Mouse (Mus musculus): ENCODE measurements around the gene Fam167b. TPM values are rescaled to one million over a fixed set of nuclear protein-coding genes. Genes with fewer than 3 reads are reported as not detected.

Gene Fam167b
- total RNA-seq (2021) = not detected
- long read RNA-seq, experiment 1 = 0 reads
- long read RNA-seq, experiment 2 = 0 reads

GRCm38 (mm10) chr4:129578466-129578865, at the start of gene Fam167b:
Fam167b (minus strand) TSS chr4:129578549.
- intact Hi-C loops (cut with DNase I) = no loop called here
- peak in 1 of 2 experiments; percentile 21 for DNase-seq (ENCODE audit: low spot score in 2 of 2)

DNA sequence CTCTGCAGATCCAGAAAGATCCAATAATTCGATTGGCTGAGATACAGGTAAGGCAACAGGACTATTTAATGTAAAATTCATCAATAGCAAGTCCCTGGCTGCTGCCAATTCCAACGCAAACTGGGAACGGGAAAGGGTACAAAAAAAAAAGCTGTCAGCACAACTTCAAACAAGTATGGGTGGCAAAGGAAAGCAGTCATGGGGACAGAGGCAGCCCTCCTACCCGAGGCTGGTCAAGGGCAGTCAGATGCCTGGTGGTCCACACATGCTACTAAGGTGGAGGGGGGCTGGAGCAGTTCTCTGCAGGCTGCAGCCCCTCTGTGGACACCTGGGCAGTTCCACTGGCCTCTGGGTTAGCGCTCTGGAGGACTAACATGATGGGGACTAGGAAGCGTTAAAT, 47.7 kb upstream of the Fam167b start:
- intact Hi-C loops (cut with DNase I) = no loop called here
- no peak for DNase-seq (ENCODE audit: low spot score in 2 of 2)

DNA sequence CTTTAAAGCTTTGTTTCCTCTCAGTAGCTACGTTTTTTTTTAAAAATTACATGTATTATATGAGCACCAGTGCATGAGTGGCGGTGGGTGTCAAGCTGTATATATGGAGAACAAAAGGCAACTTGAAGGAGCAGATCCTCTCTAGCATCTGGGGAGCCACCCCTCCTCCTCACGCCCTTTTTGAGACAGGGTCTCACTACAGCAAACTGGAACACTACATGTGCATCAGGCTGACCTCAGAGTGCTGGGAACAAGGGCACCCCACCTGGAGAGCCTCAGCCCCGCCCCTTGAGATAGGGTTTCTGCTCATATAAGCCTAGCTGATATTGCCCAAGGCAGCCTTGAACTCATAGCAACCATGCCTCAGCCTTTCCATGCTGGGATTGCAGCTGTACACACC, 47.1 kb upstream of the Fam167b start:
- intact Hi-C loops (cut with DNase I) = loop anchor here (2.0 kb wide), 1 partner anchor 15 kb away; the partner anchor contains the start of gene Txlna
- no peak for DNase-seq (ENCODE audit: low spot score in 2 of 2)

DNA sequence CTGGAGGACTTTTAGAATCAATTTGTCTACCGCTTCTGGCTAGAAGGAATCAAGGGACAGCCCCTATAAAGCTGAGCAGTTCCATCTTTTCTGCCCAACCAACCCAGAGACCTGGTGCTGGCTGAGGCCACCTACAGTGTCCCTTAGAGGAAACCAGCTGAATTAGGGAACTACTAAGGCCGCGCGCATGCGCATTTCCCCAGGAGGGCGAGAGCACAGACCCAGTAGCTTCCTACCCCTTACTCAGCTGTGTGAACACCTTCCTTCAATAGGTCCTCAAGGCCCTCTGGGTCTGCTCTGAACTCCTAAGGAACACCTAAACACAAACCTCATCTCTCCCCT, 46.7 kb upstream of the Fam167b start:
- DNase-seq (ENCODE audit: low spot score in 2 of 2) = peak; percentile 68 to 74
- intact Hi-C loops (cut with DNase I) = loop anchor here (2.0 kb wide), 1 partner anchor 16 kb away; the partner anchor contains the start of gene Txlna

DNA sequence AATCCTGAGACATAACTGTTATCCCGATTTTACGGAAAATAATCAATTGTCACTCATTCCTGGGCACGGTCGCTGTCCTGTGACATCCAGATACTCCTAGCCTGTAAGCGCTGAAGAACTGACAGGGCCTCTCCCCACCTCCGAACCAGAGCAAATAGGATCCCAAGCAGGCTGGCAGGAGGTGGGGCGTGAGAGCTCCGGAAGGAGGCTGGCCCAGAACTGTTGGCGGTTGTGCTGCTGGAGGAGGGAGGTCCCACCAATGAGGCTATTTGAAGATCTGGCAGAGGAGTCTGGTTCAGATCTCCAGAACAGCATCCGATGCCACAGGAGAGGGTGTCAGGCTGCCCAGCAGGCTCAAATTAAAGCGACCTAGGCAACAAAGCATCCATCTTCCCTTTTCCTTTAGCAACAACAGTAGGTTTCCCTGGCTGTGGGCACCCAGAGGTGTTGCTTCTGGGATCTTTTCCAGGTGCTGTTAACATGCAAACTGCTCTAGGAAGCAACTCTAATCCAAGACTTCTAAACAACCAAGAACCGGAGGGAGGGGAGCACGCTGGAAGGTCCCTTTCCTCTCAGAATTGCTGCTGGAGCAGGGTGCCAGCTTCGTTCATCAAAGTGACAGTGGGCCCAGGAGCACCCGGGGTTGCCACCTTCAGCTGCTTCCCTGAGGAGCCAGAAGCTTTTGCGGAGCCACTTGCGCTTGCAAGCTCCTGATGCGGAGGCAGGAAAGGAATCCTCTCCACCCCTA, 46.1 kb upstream of the Fam167b start:
- intact Hi-C loops (cut with DNase I) = loop anchor here (2.0 kb wide), 1 partner anchor 16 kb away; the partner anchor contains the start of gene Txlna
- peak; percentile 89 to 96 for DNase-seq (ENCODE audit: low spot score in 2 of 2)

GRCm38 (mm10) chr4:129623681-129624091, 45.3 kb upstream of the Fam167b start, which contains the start of gene Ccdc28b:
Ccdc28b (minus strand) TSS chr4:129623947.
- intact Hi-C loops (cut with DNase I) = loop anchor here (2.0 kb wide), 1 partner anchor 17 kb away; the partner anchor contains the start of gene Txlna
- DNase-seq (ENCODE audit: low spot score in 2 of 2) = peak; percentile 61 to 73

DNA sequence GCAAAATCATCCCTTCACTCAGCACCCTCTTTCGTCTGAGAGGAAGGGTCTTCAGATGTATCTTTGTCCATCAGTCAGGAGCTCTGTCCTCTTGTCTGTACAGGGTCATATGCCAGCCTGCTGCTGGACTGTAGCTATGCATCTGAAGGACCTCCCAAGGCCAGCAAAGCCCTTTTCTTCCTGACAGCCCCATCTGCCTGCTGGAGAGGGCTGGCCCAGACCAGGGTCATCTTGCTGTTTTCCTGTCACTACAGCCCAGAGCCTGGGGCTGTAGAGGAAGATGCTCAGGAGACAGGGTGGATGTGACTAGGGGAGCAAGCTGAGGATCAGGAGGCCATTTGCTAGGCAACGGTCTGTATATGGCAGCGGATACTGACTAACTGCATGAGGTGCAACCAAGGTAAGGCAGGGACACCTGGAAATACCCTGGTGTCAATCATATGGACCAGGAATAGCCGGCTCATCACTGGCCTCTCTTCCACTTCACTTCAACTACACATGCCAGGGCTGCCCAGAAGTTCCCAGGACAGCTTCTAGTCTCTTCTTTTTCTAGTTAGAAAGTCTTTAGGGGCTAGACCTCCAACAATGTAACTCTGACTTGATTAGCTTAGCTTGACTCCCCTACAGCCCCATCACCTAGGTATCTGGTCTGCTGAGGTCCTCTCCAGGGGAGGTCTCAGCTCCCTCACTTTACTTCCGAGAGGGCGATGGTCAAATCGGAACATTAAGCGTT, 44.6 kb upstream of the Fam167b start:
- intact Hi-C loops (cut with DNase I) = no loop called here
- no peak for DNase-seq (ENCODE audit: low spot score in 2 of 2)

- intact Hi-C loops (cut with DNase I) = no loop called here
- DNase-seq (ENCODE audit: low spot score in 2 of 2) = no peak
Measured at GRCm38 (mm10) chr4:129622120-129622802, 43.9 kb upstream of the Fam167b start.

- DNase-seq (ENCODE audit: low spot score in 2 of 2) = no peak
- intact Hi-C loops (cut with DNase I) = no loop called here
Measured at GRCm38 (mm10) chr4:129621283-129621841, 43.0 kb upstream of the Fam167b start.

DNA sequence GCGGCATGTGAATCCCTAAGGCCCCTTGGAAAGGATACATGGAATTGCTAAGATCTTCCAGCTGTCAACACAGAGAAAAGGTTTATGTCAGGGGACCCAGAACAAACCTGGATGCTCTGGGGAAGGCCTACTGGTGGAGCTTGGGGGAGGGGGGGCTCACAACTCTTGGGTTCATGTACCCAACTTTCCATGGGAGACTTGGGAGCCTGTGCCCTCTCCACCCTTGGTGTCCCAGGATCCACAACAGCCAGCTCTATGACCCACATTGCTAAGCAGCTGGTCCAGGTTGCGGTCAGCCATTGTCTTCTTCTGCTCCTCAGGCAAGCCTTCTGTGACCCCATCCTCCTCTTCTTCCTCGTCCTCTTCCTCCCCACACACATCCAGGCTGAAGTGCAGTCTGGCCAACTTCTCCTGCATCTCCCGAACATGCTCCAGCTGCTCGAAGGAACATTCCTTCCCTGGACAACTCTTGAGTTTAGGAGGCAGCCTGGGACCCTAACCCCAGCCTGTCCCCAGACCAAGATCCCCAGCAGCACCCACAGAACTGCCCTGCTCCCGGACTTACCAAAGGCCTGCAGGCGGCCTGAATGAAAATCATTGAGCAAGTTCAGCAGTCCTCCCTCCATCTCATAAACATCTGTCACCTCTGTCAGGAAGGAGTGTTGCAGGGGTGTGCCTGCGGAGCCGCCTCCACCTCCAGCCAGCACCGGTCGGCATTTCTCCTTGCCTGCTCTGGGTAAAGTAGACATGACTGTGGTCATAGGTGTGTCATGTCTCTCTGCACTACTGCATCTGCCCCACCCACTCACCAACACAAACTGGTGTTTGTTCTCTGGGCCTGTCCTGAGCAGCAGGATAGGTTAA, 42.3 kb upstream of the Fam167b start:
- intact Hi-C loops (cut with DNase I) = no loop called here
- DNase-seq (ENCODE audit: low spot score in 2 of 2) = no peak

GRCm38 (mm10) chr4:129618786-129619691, 40.7 kb upstream of the Fam167b start, which contains the start of gene Iqcc:
Iqcc (minus strand) TSS chr4:129619099.
- intact Hi-C loops (cut with DNase I) = no loop called here

GRCm38 (mm10) chr4:129618031-129618430, 39.7 kb upstream of the Fam167b start:
- no peak for DNase-seq (ENCODE audit: low spot score in 2 of 2)
- intact Hi-C loops (cut with DNase I) = no loop called here

More at GRCm38 (mm10) chr4:129618786-129619691, 40.7 kb upstream of the Fam167b start, which contains the start of gene Iqcc:
- peak; percentile 95 to 98 for DNase-seq (ENCODE audit: low spot score in 2 of 2)

DNA sequence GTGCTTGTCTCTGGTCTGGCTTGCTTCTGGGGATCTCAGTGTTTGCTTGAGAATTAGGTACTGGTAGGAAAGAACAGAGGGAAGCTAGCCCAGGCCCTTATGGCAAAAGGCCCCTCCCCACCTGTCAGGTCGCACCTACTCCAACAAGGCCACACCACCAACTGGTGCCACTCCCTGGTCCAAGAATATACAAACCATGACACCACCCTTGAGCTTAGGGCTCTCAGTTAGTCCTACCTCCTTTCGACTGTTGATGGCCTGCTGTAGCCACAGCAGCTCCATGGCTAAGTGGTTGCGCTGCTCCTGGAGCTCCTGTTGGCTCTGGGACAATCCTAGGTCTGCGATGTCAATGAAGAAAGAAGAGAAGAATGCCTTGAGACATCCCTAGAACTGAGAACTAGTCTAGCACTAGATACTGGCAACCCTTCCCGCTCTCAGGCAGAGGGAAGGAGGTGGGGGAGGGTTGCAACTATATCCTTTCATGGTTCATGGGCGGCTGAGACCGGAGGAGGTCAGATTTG, 38.8 kb upstream of the Fam167b start:
- intact Hi-C loops (cut with DNase I) = no loop called here

GRCm38 (mm10) chr4:129616631-129617030, 38.3 kb upstream of the Fam167b start:
- intact Hi-C loops (cut with DNase I) = no loop called here
- DNase-seq (ENCODE audit: low spot score in 2 of 2) = no peak

More for the DNA sequence above, 38.8 kb upstream of the Fam167b start:
- no peak for DNase-seq (ENCODE audit: low spot score in 2 of 2)

DNA sequence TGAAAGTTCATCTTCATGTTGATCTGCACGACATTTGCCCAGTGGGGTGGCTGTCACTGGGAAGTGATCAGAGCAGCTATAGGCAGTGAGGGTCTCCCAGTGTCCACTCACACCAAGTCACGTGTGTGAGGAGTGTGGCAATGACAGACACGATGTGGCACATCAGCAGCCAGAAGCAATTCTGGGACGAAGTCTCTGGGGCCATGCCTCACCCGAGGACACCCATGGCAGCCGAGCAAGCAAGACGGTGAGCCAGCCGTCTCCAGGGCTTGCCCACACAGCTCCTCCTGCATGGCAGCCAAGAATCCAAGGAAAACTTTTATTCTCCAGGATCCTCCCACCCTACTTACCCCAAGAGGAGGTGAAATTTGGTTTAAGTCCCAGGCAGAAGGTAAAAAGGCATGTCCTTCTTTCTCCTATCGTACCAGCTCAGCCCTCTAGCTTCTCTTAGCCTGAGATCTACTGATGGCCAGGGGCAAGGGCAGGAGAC, 37.5 kb upstream of the Fam167b start:
- no peak for DNase-seq (ENCODE audit: low spot score in 2 of 2)
- intact Hi-C loops (cut with DNase I) = no loop called here

GRCm38 (mm10) chr4:129614093-129614492, 35.7 kb upstream of the Fam167b start, which contains the start of gene Dcdc2b:
Dcdc2b (minus strand) TSS chr4:129614257.
- intact Hi-C loops (cut with DNase I) = no loop called here
- DNase-seq (ENCODE audit: low spot score in 2 of 2) = no peak

- no peak for DNase-seq (ENCODE audit: low spot score in 2 of 2)
- intact Hi-C loops (cut with DNase I) = no loop called here
Measured at GRCm38 (mm10) chr4:129610472-129610871, 32.1 kb upstream of the Fam167b start.

Measured in left cerebral cortex, postnatal 14 days (tissue).